Mouse (Mus musculus) limb, embryonic 11.5 days (tissue): ENCODE measurements around the gene Ensa. TPM values are rescaled to one million over a fixed set of nuclear protein-coding genes. Genes with fewer than 3 reads are reported as not detected.
A peak's percentile ranks its signal among the peaks of the same experiment; 100 is the strongest.
"Not testable (repeated sequence)": the region's sequence is repeated elsewhere in the genome, so short reads cannot be mapped to it uniquely, and the experiment has no call there.

Experiments
- ATAC-seq: fragments of 200-750 bp; cut with Nextera tagmentation; 2 replicates; pipeline ENCODE4 v1.8.0; 2017; ENCODE audit warnings: low read depth; ENCODE audit not compliant: insufficient number of reproducible peaks, low FRiP score, low TSS enrichment
- DNase-seq: peaks from one replicate; pipeline ENCODE4 v3.0.0-alpha.2; 2015; ENCODE audit warnings: low spot score
- H3K27ac ChIP-seq: fragments of 300-500 bp; sonication (generic); replicated peaks from 2 replicates; pipeline ENCODE4 v1.5.1; 2014; ENCODE audit warnings: low read depth, mild to moderate bottlenecking, low read length
- H3K27me3 ChIP-seq: fragments of 300-500 bp; sonication (generic); 2 replicates; pipeline ENCODE4 v1.6.1; 2014; ENCODE audit warnings: mild to moderate bottlenecking, low read length, mixed read lengths; ENCODE audit not compliant: control insufficient read depth, insufficient read depth
- H3K36me3 ChIP-seq: fragments of 300-500 bp; sonication (generic); 2 replicates; pipeline ENCODE4 v1.6.1; 2014; ENCODE audit warnings: mild to moderate bottlenecking, low read length, moderate library complexity, mixed read lengths; ENCODE audit not compliant: control insufficient read depth, insufficient read depth
- H3K4me1 ChIP-seq: fragments of 300-500 bp; sonication (generic); 2 replicates; pipeline ENCODE4 v1.6.1; 2014; ENCODE audit warnings: low read length, mixed read lengths; ENCODE audit not compliant: control insufficient read depth, insufficient read depth
- H3K4me2 ChIP-seq: fragments of 300-500 bp; sonication (generic); 2 replicates; pipeline ENCODE4 v1.6.1; 2014; ENCODE audit warnings: low read depth, mild to moderate bottlenecking, moderate library complexity; ENCODE audit not compliant: severe bottlenecking
- H3K4me3 ChIP-seq: fragments of 300-500 bp; sonication (generic); 2 replicates; pipeline ENCODE4 v1.5.1; 2014; ENCODE audit warnings: low read depth, low read length
- H3K9ac ChIP-seq: fragments of 300-500 bp; sonication (generic); 2 replicates; pipeline ENCODE4 v1.6.1; 2014; ENCODE audit warnings: mild to moderate bottlenecking, low read length
- H3K9me3 ChIP-seq: fragments of 300-500 bp; sonication (generic); 2 replicates; pipeline ENCODE4 v1.6.1; 2016; ENCODE audit warnings: low read length; ENCODE audit not compliant: control insufficient read depth
- WGBS: fragments of 180-500 bp; shearing (Covaris S2); extraction: QIAGEN DNeasy Blood & Tissue Kit; methylation state at CpG from one replicate; pipeline ENCODE4 v1.1.7; 2014; 5-methylcytosine and 5-hydroxymethylcytosine counted together
- polyA plus RNA-seq: library from polyadenylated mRNA; unstranded; fragments of >200 nt; fragmentation: Nextera tagmentation; extraction: Ambion mirVana; gene quantifications from 2 replicates; pipeline ENCODE4 v1.2.1, GENCODE M21; 2014

Gene Ensa
- polyA plus RNA-seq, 1 experiment from 2014 or later: 78.7 TPM

DNA sequence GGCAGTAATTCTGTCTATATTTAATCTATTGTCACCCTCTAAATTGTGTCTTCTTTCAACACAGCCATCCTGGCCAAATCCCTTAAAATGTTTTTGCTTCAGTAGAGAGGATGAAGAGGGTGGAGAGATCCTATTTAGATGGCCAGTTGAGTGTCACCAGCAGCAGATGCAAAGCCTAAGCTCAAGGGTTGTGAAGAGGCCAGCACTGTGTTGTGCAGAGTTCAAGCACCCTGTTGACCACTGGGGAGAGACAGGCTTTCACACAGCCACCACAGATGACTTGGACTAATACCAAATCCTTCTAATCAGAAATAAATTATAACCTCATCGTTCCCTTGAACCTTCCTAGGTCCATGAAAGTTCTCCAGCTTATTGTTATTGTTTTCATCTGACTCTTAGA lies 6.3 kb upstream of the Ensa start:
- ATAC-seq (no peak), DNase-seq (no peak)
- Histone ChIP-seq H3K27me3 (no peaks in the 10 kb centered on the region), H3K4me3 (no peak overlapping the region), H3K4me2 (no peak overlapping the region), H3K9ac (no peak overlapping the region), H3K36me3 (peaks cover 6% of the 10 kb centered on the region; the same call in 1 of the 2 replicates), H3K27ac (no peak overlapping the region), H3K9me3 (no peaks in the 10 kb centered on the region), H3K4me1 (no peaks in the 10 kb centered on the region)
- WGBS: 80% methylated on average over 1 of the region's 1 CpGs

DNA sequence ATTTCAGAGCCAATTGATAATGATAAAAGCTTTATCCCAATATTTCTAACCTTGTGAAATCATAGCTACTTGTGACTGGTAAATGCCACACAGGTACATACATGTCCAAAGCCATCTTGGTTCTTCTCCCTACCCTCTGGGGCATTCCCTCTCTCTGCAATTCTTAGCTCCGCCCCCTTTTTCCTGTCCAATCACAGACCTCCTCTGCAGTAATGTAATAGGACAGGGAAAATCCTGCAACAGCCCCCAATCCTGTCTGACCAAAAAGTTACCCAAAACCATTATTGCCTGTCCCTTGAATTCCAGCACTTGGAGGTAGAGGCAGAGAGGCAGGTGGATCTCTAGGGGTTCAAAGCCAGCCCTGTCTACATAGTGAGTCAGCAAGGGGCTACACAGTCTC lies 3.6 kb upstream of the Ensa start:
- H3K27me3 ChIP-seq: no peaks in the 10 kb centered on the region
- no peaks in the 10 kb centered on the region for H3K9me3 ChIP-seq
- 82% methylated on average over 1 of the region's 1 CpGs for WGBS
- no peak overlapping the region for H3K4me3 ChIP-seq
- H3K9ac ChIP-seq: no peak overlapping the region
- H3K27ac ChIP-seq: no peak overlapping the region
- H3K36me3 ChIP-seq: peaks cover 6% of the 10 kb centered on the region; the same call in 1 of the 2 replicates
- ATAC-seq (no peak), DNase-seq (no peak)
- no peak overlapping the region for H3K4me2 ChIP-seq
- H3K4me1 ChIP-seq: peaks cover 6% of the 10 kb centered on the region; the same call in 1 of the 2 replicates

DNA sequence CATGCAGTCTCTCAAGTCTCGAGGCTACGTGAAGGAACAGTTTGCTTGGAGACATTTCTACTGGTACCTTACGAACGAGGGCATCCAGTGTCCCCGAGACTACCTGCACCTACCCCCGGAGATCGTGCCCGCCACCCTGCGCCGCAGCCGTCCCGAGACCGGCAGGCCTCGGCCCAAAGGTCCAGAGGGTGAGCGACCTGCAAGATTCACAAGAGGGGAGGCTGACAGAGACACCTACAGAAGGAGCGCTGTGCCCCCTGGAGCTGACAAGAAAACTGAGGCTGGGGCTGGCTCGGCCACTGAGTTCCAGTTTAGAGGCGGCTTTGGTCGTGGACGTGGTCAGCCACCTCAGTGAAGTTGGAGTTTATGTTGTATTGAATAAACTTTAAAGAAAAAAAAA lies 2.4 kb upstream of the Ensa start:
- not testable (repeated sequence) for H3K27me3 ChIP-seq, DNase-seq
- WGBS: 96% methylated on average over 19 of the region's 20 CpGs

DNA sequence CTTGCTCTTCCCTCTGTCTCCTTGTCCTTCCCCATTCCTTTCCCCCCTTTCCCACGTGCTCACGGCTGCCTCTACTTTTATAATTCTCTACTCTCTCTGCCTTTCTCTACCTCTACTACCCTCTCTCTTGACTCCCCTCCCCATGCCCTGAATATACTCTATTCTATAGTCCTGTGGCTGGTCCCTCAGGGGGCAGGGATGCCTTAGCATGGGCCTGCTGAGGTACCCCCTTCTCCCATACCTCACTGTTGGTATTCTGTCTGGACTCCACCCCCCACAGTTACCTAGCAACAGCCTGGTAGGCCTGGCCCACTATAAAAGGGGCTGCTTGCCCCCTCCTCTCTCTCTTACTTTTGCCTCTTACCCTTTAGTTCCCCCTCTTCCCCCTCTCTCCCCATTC lies 1.2 kb upstream of the Ensa start:
- WGBS: 72% methylated on average over 2 of the region's 2 CpGs
- no peak for ATAC-seq

More for the DNA sequence above, 2.4 kb upstream of the Ensa start:
- H3K4me1 ChIP-seq, H3K9ac ChIP-seq, H3K4me3 ChIP-seq, H3K27ac ChIP-seq, ATAC-seq, H3K9me3 ChIP-seq, H3K36me3 ChIP-seq, H3K4me2 ChIP-seq: not testable (repeated sequence)

DNA sequence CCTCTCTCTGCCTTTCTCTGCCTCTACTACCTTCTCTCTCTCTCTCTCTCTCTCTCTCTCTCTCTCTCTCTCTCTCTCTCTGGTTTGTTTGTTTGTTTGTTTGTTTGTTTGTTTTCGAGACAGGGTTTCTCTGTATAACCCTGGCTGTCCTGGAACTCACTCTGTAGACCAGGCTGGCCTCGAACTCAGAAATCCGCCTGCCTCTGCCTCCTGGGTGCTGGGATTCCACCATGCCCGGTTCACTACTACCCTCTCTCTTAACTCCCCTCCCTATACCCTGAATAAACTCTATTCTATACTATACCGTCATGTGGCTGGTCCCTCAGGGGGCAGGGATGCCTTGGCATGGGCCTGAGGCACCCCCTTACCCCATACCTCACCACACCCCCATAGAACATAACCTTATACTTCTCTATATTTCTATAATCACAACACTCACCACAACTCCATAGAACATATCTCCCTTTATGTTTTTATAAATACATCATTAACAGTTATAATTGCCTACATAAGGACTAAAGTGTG lies 740 bp upstream of the Ensa start:
- H3K9me3 ChIP-seq, DNase-seq, H3K4me1 ChIP-seq, ATAC-seq, H3K9ac ChIP-seq, H3K27me3 ChIP-seq: not testable (repeated sequence)
- Histone ChIP-seq H3K27ac (peak overlapping the region; percentile 59; the same call in 1 of the 2 replicates), H3K4me2 (peak overlapping the region; percentile 42), H3K36me3 (peaks cover 15% of the 10 kb centered on the region), H3K4me3 (peak overlapping the region; percentile 70)
- whole genome bisulfite sequencing: 79% methylated on average over 5 of the region's 5 CpGs

More for the DNA sequence above, 1.2 kb upstream of the Ensa start:
- DNase-seq: no peak
- H3K9me3 ChIP-seq: no peaks in the 10 kb centered on the region
- H3K4me1 ChIP-seq: peaks cover 7% of the 10 kb centered on the region; the same call in 1 of the 2 replicates
- H3K4me2 ChIP-seq: no peak overlapping the region
- H3K27me3 ChIP-seq: no peaks in the 10 kb centered on the region
- H3K36me3 ChIP-seq: peaks cover 11% of the 10 kb centered on the region
- H3K9ac ChIP-seq: no peak overlapping the region; the same call in 1 of the 2 replicates
- H3K27ac ChIP-seq: no peak overlapping the region
- no peak overlapping the region for H3K4me3 ChIP-seq

- H3K9me3 ChIP-seq: no peaks in the 10 kb centered on the region
- H3K36me3 ChIP-seq: peaks cover 15% of the 10 kb centered on the region
Measured at GRCm38 (mm10) chr3:95627763-95628162, 3.0 kb downstream of the Ensa start.

DNA sequence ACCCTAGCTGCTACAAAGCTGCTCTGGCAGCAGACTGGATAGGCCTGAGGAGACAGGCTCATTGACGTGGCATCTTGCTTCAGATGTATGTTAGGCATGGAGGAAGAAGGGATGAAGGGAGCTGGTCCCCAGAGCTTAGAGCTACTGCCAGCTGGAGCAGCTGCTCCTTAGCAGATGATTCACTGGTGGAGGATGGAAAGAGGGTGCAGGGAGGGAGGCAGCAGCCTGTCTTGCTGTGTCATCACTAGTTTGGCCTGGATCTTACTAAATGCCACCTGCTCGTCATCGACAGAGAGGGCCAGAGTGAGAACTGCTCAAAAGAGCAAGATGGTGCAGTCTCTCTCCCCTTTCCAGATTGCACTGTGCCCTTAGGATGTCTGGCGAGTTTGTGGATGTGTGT lies 5.0 kb downstream of the Ensa start:
- ATAC-seq (no peak), DNase-seq (no peak)
- no peak overlapping the region for H3K27ac ChIP-seq
- H3K4me2 ChIP-seq: no peak overlapping the region
- WGBS: 87% methylated on average over 4 of the region's 4 CpGs
- H3K9ac ChIP-seq: no peak overlapping the region
- H3K4me1 ChIP-seq: peaks cover 7% of the 10 kb centered on the region; the same call in 1 of the 2 replicates
- H3K27me3 ChIP-seq: no peaks in the 10 kb centered on the region
- H3K4me3 ChIP-seq: no peak overlapping the region
- no peaks in the 10 kb centered on the region for H3K9me3 ChIP-seq
- peaks cover 19% of the 10 kb centered on the region for H3K36me3 ChIP-seq

More at GRCm38 (mm10) chr3:95627763-95628162, 3.0 kb downstream of the Ensa start:
- Histone ChIP-seq H3K27me3 (no peaks in the 10 kb centered on the region), H3K27ac (no peak overlapping the region), H3K4me1 (peaks cover 7% of the 10 kb centered on the region; the same call in 1 of the 2 replicates), H3K9ac (no peak overlapping the region), H3K4me2 (no peak overlapping the region), H3K4me3 (no peak overlapping the region)
- ATAC-seq (no peak), DNase-seq (no peak)
- WGBS: 87% methylated on average over 5 of the region's 5 CpGs

DNA sequence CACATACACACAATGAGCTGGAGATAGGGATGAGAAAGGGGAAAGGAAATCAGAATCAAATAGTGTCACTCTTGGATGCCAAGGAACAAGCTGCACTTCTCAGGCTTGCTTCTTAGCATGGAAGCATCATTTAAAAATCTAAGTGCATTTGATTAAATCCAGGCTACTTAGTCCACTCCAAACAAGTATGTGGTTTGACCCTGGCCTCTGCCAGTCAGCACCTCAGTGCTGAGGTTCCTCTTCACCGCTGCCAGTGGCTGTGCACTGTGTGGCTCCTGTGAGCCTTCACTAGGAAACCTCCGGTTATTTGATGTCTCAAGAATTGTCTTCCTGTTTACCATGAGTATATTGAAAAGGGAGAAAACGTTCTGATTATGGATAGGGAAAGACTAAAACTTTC lies 6.1 kb downstream of the Ensa start:
- Histone ChIP-seq H3K36me3 (peaks cover 26% of the 10 kb centered on the region), H3K4me1 (peaks cover 5% of the 10 kb centered on the region; the same call in 1 of the 2 replicates), H3K9me3 (no peaks in the 10 kb centered on the region), H3K27ac (no peak overlapping the region), H3K4me3 (no peak overlapping the region), H3K9ac (no peak overlapping the region), H3K4me2 (no peak overlapping the region), H3K27me3 (no peaks in the 10 kb centered on the region)
- no peak for ATAC-seq
- WGBS: 86% methylated on average over 3 of the region's 3 CpGs
- no peak for DNase-seq

DNA sequence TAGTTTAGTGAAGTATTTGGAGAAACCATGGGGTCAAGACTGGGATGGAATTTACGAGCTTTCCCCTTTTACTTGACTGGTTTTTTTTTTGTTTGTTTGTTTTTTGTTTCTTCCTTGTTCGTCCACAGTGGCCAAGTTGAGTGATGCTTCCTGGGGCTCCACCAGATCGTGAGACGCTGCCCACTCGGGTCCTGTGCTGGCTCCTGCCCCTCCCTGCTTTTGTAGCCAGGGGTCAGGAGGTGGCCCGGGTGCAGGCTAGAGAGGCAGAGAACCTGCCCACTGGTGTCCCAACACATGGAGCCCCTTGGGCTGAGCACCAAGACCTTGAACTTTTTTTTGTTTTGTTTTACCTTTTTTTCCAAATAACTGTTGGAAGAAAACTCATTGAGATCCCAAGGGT lies 6.5 kb downstream of the Ensa start:
- no peak for DNase-seq
- no peak overlapping the region for H3K27ac ChIP-seq
- H3K9ac ChIP-seq: no peak overlapping the region
- peaks cover 26% of the 10 kb centered on the region for H3K36me3 ChIP-seq
- 86% methylated on average over 6 of the region's 6 CpGs for WGBS
- H3K4me2 ChIP-seq: no peak overlapping the region
- H3K4me3 ChIP-seq: no peak overlapping the region
- H3K4me1 ChIP-seq: peaks cover under 1% of the 10 kb centered on the region; the same call in 1 of the 2 replicates
- H3K9me3 ChIP-seq: no peaks in the 10 kb centered on the region
- no peaks in the 10 kb centered on the region for H3K27me3 ChIP-seq
- no peak for ATAC-seq
